Mouse (Mus musculus): ENCODE results near the gene Srcin1. TPM values are rescaled to one million over a fixed set of nuclear protein-coding genes. Genes with fewer than 3 reads are reported as not detected.

Srcin1 gene
- polyA plus RNA-seq, 1 experiment, result not detected

DNA sequence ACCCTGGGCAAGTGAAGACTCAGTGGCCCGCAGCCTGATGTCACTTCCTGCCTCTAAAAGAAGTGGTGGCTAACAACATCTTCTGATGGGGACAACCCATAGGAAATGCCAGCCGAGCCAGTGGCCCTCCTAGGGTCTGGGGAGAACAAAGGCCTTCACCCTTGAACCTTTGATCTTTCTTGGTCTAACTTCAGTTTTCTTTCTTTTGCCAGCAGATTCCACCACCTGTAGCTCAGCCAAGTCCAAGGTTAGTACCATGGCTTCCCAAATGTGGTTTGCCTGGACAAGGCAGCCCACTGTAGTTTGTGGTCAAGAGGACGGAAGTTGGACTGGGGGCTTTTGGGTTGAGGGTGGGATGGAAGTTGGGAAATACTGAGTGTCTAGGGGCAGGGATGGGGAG lies 83.2 kb downstream of the Srcin1 start:
- TF ChIP-seq GATA1 (IDR thresholded peaks at IDR 0.05; ENCODE audit: low read length) (no peak), TAL1 (IDR thresholded peaks at IDR 0.05; ENCODE audit: low read length) (no peak)
- H3K36me3 ChIP-seq (ENCODE audit: control insufficient read depth), result peaks cover 99% of the 10 kb centered on the region
- H3K9me3 ChIP-seq (ENCODE audit: control insufficient read depth, low read length), result no peaks in the 10 kb centered on the region
- H3K4me3 ChIP-seq (replicated peaks), result no peak overlapping the region
- H3K4me1 ChIP-seq (ENCODE audit: control insufficient read depth), result peaks cover 9% of the 10 kb centered on the region
- H3K27me3 ChIP-seq (ENCODE audit: control insufficient read depth), result no peaks in the 10 kb centered on the region

GRCm38 (mm10) chr11:97491640-97492039 lies 84.3 kb downstream of the Srcin1 start:
- no peaks in the 10 kb centered on the region for H3K27me3 ChIP-seq (ENCODE audit: control insufficient read depth)
- no peaks in the 10 kb centered on the region for H3K9me3 ChIP-seq (ENCODE audit: control insufficient read depth, low read length)
- no peak overlapping the region for H3K4me3 ChIP-seq (replicated peaks)
- H3K4me1 ChIP-seq (ENCODE audit: control insufficient read depth), result peaks cover 9% of the 10 kb centered on the region
- peaks cover 99% of the 10 kb centered on the region for H3K36me3 ChIP-seq (ENCODE audit: control insufficient read depth)
- no peak for TF ChIP-seq GATA1 (IDR thresholded peaks at IDR 0.05; ENCODE audit: low read length)
- TF ChIP-seq TAL1 (IDR thresholded peaks at IDR 0.05; ENCODE audit: low read length), result no peak

DNA sequence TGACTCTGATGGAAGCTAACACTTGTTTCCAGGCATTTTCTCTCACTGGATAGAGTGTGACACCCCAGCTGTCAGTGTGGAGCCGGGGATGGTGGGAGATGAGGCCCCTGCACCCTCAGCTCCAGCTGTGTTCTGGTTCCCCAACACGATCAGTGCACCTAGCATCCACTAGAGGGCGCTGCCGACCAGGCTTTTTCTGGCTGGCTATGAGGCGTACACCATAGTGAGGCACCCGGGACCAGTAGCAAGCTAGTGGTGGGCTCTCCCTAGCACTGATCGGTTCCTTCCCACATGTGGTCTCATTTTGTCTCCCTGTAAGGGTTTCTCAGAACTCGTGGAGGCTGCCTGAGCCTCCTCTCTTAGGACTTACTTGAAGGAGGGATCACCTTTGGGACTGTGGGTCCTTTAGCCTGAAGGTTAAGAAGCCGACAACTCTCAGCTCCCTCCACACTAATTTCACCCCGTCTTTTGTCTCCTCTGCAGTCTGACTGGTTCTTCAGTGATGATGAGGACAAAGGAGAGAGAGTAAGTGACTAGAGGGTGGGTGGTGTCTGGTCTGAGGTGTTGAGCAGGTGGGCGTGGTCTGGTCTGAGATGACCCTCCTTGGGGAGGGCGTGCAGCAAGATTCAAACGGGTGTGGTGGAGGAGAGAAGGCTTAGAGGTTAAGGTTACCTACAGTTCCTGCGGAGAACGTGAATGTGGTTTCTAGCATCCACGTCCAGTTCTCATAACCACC lies 86.2 kb downstream of the Srcin1 start:
- peaks cover 9% of the 10 kb centered on the region for H3K4me1 ChIP-seq (ENCODE audit: control insufficient read depth)
- no peaks in the 10 kb centered on the region for H3K9me3 ChIP-seq (ENCODE audit: control insufficient read depth, low read length)
- no peak for TF ChIP-seq TAL1 (IDR thresholded peaks at IDR 0.05; ENCODE audit: low read length)
- TF ChIP-seq GATA1 (IDR thresholded peaks at IDR 0.05; ENCODE audit: low read length), result no peak
- no peaks in the 10 kb centered on the region for H3K27me3 ChIP-seq (ENCODE audit: control insufficient read depth)
- H3K4me3 ChIP-seq (replicated peaks), result no peak overlapping the region
- peaks cover 99% of the 10 kb centered on the region for H3K36me3 ChIP-seq (ENCODE audit: control insufficient read depth)

GRCm38 (mm10) chr11:97487656-97488055 lies 88.3 kb downstream of the Srcin1 start:
- Histone ChIP-seq H3K4me1 (ENCODE audit: control insufficient read depth) (peaks cover 9% of the 10 kb centered on the region), H3K27me3 (ENCODE audit: control insufficient read depth) (no peaks in the 10 kb centered on the region), H3K4me3 (replicated peaks) (no peak overlapping the region), H3K36me3 (ENCODE audit: control insufficient read depth) (peaks cover 95% of the 10 kb centered on the region), H3K9me3 (ENCODE audit: control insufficient read depth, low read length) (no peaks in the 10 kb centered on the region)
- TF ChIP-seq TAL1 (IDR thresholded peaks at IDR 0.05; ENCODE audit: low read length) (no peak), GATA1 (IDR thresholded peaks at IDR 0.05; ENCODE audit: low read length) (no peak)

GRCm38 (mm10) chr11:97485661-97486060 lies 90.3 kb downstream of the Srcin1 start:
- no peaks in the 10 kb centered on the region for H3K9me3 ChIP-seq (ENCODE audit: control insufficient read depth, low read length)
- peaks cover 6% of the 10 kb centered on the region for H3K4me1 ChIP-seq (ENCODE audit: control insufficient read depth)
- no peak overlapping the region for H3K4me3 ChIP-seq (replicated peaks)
- no peaks in the 10 kb centered on the region for H3K27me3 ChIP-seq (ENCODE audit: control insufficient read depth)
- TF ChIP-seq TAL1 (IDR thresholded peaks at IDR 0.05; ENCODE audit: low read length) (no peak), GATA1 (IDR thresholded peaks at IDR 0.05; ENCODE audit: low read length) (no peak)
- H3K36me3 ChIP-seq (ENCODE audit: control insufficient read depth), result peaks cover 95% of the 10 kb centered on the region

DNA sequence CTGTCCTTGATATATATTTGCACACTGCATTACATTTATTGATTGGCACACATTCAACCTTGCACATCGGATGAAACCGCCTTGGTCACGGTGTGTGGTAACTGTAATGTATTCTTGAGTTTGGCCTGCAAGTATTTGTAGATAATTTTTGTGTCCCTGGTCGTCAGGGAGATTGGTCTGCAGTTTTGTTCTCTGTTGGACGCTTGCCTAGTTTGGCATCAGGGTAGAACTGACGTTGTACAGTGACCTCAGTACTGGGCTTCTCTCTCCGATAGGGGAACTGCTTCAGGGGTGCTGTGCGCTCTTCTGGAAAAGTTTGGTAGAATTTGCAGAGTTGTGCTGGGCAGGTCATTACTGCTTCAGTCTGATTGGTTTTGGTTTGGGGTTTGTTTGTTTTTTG lies 96.2 kb downstream of the Srcin1 start:
- TF ChIP-seq TAL1 (IDR thresholded peaks at IDR 0.05; ENCODE audit: low read length), result no peak
- TF ChIP-seq GATA1 (IDR thresholded peaks at IDR 0.05; ENCODE audit: low read length), result no peak
- Histone ChIP-seq H3K4me1 (ENCODE audit: control insufficient read depth) (peaks cover 15% of the 10 kb centered on the region), H3K27me3 (ENCODE audit: control insufficient read depth) (no peaks in the 10 kb centered on the region), H3K9me3 (ENCODE audit: control insufficient read depth, low read length) (no peaks in the 10 kb centered on the region), H3K4me3 (replicated peaks) (no peak overlapping the region), H3K36me3 (ENCODE audit: control insufficient read depth) (peaks cover 95% of the 10 kb centered on the region)

DNA sequence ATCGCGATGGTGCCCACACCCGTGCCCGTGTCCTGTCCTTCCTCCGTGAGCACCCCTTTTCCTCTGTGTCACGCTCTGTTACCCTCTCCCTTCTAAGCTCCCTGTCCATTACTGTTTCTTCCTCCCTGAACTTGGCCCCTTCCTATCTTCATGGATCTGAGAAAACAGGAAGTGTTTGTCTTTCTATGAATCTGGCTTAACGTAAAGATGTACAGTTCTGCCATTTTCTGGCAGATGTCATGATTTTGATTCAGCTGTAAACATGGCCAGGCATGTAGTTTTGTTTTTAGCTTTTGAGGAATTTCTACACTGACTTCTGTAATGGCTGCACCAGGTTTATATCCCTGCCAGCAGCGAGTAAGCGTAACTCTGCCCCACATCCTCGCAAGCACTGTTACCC lies 96.9 kb downstream of the Srcin1 start:
- TF ChIP-seq GATA1 (IDR thresholded peaks at IDR 0.05; ENCODE audit: low read length) (no peak), TAL1 (IDR thresholded peaks at IDR 0.05; ENCODE audit: low read length) (no peak)
- H3K36me3 ChIP-seq (ENCODE audit: control insufficient read depth), result peaks cover 96% of the 10 kb centered on the region
- H3K27me3 ChIP-seq (ENCODE audit: control insufficient read depth), result no peaks in the 10 kb centered on the region
- H3K4me1 ChIP-seq (ENCODE audit: control insufficient read depth), result peaks cover 15% of the 10 kb centered on the region
- no peaks in the 10 kb centered on the region for H3K9me3 ChIP-seq (ENCODE audit: control insufficient read depth, low read length)
- no peak overlapping the region for H3K4me3 ChIP-seq (replicated peaks)

GRCm38 (mm10) chr11:97478345-97478744 lies 97.6 kb downstream of the Srcin1 start:
- peaks cover 15% of the 10 kb centered on the region for H3K4me1 ChIP-seq (ENCODE audit: control insufficient read depth)
- H3K9me3 ChIP-seq (ENCODE audit: control insufficient read depth, low read length), result no peaks in the 10 kb centered on the region
- TF ChIP-seq GATA1 (IDR thresholded peaks at IDR 0.05; ENCODE audit: low read length) (no peak), TAL1 (IDR thresholded peaks at IDR 0.05; ENCODE audit: low read length) (no peak)
- H3K36me3 ChIP-seq (ENCODE audit: control insufficient read depth), result peaks cover 99% of the 10 kb centered on the region
- H3K27me3 ChIP-seq (ENCODE audit: control insufficient read depth), result no peaks in the 10 kb centered on the region
- no peak overlapping the region for H3K4me3 ChIP-seq (replicated peaks)

DNA sequence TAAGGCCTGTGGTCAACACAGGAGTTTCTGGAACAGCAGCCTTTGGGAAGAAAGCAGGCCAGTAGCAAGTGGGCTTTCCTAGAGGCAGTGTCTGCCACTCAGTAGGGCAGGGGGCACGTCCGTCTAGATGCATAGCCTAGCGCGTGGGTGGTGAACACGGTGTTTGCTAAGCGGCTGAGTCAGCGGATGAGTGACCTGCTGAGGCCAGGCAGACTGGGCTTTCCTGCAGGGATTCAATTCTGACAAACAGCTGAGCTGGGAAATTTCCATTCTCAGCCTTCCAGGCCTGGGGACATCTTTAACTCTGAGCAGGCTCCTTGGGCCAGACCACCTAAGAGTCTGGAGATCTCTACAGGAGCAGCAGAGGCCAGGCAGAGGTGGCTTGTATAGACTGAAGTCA lies 98.6 kb downstream of the Srcin1 start:
- H3K4me1 ChIP-seq (ENCODE audit: control insufficient read depth), result peaks cover 15% of the 10 kb centered on the region
- peaks cover 99% of the 10 kb centered on the region for H3K36me3 ChIP-seq (ENCODE audit: control insufficient read depth)
- TF ChIP-seq GATA1 (IDR thresholded peaks at IDR 0.05; ENCODE audit: low read length) (no peak), TAL1 (IDR thresholded peaks at IDR 0.05; ENCODE audit: low read length) (no peak)
- H3K9me3 ChIP-seq (ENCODE audit: control insufficient read depth, low read length), result no peaks in the 10 kb centered on the region
- no peak overlapping the region for H3K4me3 ChIP-seq (replicated peaks)
- no peaks in the 10 kb centered on the region for H3K27me3 ChIP-seq (ENCODE audit: control insufficient read depth)

Data from erythroblast, embryonic 14.5 days (primary cell).